Mouse (Mus musculus) CD4-positive helper T cell, adult 2 months (primary cell): ENCODE results near the gene Dmrt2.

Experiments used
- DNase-seq: peaks from one replicate; pipeline ENCODE4 v3.0.0-alpha.2; 2012; ENCODE audit warnings: low read depth, missing footprints, low spot score

Dmrt2 gene

GRCm38 (mm10) chr19:25675866-25676440 lies 3.7 kb downstream of the Dmrt2 start:
- DNase-seq, result no peak

- DNase-seq, result no peak
These were observed 26.6 kb downstream of the Dmrt2 start for GRCm38 (mm10) chr19:25698850-25699249.

GRCm38 (mm10) chr19:25713382-25713781 lies 41.2 kb downstream of the Dmrt2 start:
- DNase-seq, result no peak

GRCm38 (mm10) chr19:25714927-25715326 lies 42.7 kb downstream of the Dmrt2 start:
- no peak for DNase-seq

- no peak for DNase-seq
These were observed 50.4 kb downstream of the Dmrt2 start for GRCm38 (mm10) chr19:25722616-25723015.
